Comparison of ENCODE assay signal across 26 mouse cellular contexts in genomic region chr10:75855416-75855981, GRCm38 (mm10). TPM values are rescaled to one million over a fixed set of nuclear protein-coding genes. Genes with fewer than 3 reads are reported as not detected.
DNase-seq lines count a peak whose midpoint lies in the region; TF ChIP-seq lines count a peak whose summit lies in the region.
"Had no signal": no experiment of that assay in that cellular context is flagged by ENCODE, and none has a peak within 500 bp of the region (broad histone marks: within the 10 kb centered on the region; RNA-seq: fewer than 3 reads in every experiment).

No protein-coding gene starts in this region.

- peak; percentile 91 for DNase-seq in heart, adult 11 months
- DNase-seq in heart, adult 9 months (ENCODE audit: low spot score in 2 of 2) = no peak
- DNase-seq in A20 (ENCODE audit: low read depth, low spot score) (peak; percentile 18), ZHBTc4 (ENCODE audit: low read depth, low spot score) (peak; percentile 51)
- DNase-seq in heart, postnatal 4 days = no peak
- no peak for DNase-seq in left cerebral cortex, postnatal 14 days (ENCODE audit: low spot score in 2 of 2)
- DNase-seq: adrenal gland, adult 2 months; adrenal gland, postnatal 10 days; adrenal gland, postnatal 36 days; cerebellum, adult 11-12 months; cerebellum, adult 2 months; cerebellum, adult 9-10 months; cerebellum, postnatal 25 days; forebrain, postnatal 0 days had no signal

- TF ChIP-seq POLR2A in myocyte (IDR thresholded peaks at IDR 0.05; ENCODE audit: insufficient read length, low read depth) = no peak

- no peak overlapping the region for H3K4me3 ChIP-seq in myocyte
- H3K4me3 ChIP-seq: embryonic facial prominence, embryonic 10.5 days; embryonic facial prominence, embryonic 12.5 days; forebrain, embryonic 13.5 days; forebrain, embryonic 15.5 days had no signal

- H3ac ChIP-seq in myocyte (ENCODE audit: control insufficient read depth, insufficient read length) = no peak overlapping the region

- H3K36me3 ChIP-seq in myocyte (ENCODE audit: control insufficient read depth, insufficient read depth) = peaks cover 10% of the 10 kb centered on the region

- H3K79me2 ChIP-seq in myocyte (ENCODE audit: control insufficient read depth, insufficient read depth) = peaks cover 14% of the 10 kb centered on the region

- no peak overlapping the region for H3K4me2 ChIP-seq in myocyte (ENCODE audit: low read depth)
- H3K4me2 ChIP-seq: embryonic facial prominence, embryonic 12.5 days; forebrain, embryonic 13.5 days; forebrain, embryonic 15.5 days had no signal

- intact Hi-C loops in left cerebral cortex, postnatal 14 days (cut with DNase I) = loop anchor here (5.0 kb wide), 1 partner anchor 218 kb away; no protein-coding TSS in a partner anchor

- no peaks in the 10 kb centered on the region for H3K27me3 ChIP-seq in myocyte (ENCODE audit: control insufficient read depth, insufficient read depth, insufficient read length)
- H3K27me3 ChIP-seq: embryonic facial prominence, embryonic 12.5 days; forebrain, embryonic 13.5 days; forebrain, embryonic 15.5 days had no signal

TF ChIP-seq in myocyte, 11 proteins besides CTCF, POLR2A, EP300 and RAD21:
- TF ChIP-seq REST (IDR thresholded peaks at IDR 0.05; ENCODE audit: insufficient read depth, insufficient read length) (no peak), POLR2AphosphoS2 (IDR thresholded peaks at IDR 0.05; ENCODE audit: insufficient read length, low read depth) (peak; percentile 16)
TF ChIP-seq in myocyte: peak in this region for 1.

RNA-seq across cellular contexts. Expression of gene Mif, which starts 4.5 kb away (rescaled TPM):
- polyA plus RNA-seq in myocyte (2012; fragmentation: generic; extraction: Trizol) = 3,517 TPM
- 100 to 1,000 TPM; 422 to 490 TPM for total RNA-seq in heart, postnatal 4 days (2021)
- total RNA-seq in left cerebral cortex, postnatal 14 days (2021) = 100 to 1,000 TPM; 690 to 714 TPM

RNA-seq across cellular contexts. Expression of gene Gstt2, which starts 18.3 kb away (rescaled TPM):
- 1.4 TPM for polyA plus RNA-seq in myocyte (2012; fragmentation: generic; extraction: Trizol)
- total RNA-seq in heart, postnatal 4 days (2021) = 1 to 10 TPM; 8.7 to 9.6 TPM
- total RNA-seq in left cerebral cortex, postnatal 14 days (2021) = 1 to 10 TPM; 4.1 to 4.5 TPM

RNA-seq across cellular contexts. Expression of gene Gstt4, which starts 33.2 kb away (rescaled TPM):
- polyA plus RNA-seq in myocyte (2012; fragmentation: generic; extraction: Trizol) = not detected
- not detected for total RNA-seq in heart, postnatal 4 days (2021)
- not detected for total RNA-seq in left cerebral cortex, postnatal 14 days (2021)
- total RNA-seq: adrenal gland, adult 2 months; adrenal gland, postnatal 36 days; ES-E14; forebrain, postnatal 0 days; MEL had no signal
- polyA plus RNA-seq: adrenal gland, adult 2 months; brain, embryonic 14.5 days; C2C12; cerebellum, adult 2 months; cortical plate, adult 2 months; embryonic facial prominence, embryonic 10.5 days; embryonic facial prominence, embryonic 12.5 days; embryonic facial prominence, embryonic 14.5 days; forebrain, embryonic 11.5 days; forebrain, embryonic 13.5 days; forebrain, embryonic 15.5 days; forebrain, postnatal 0 days had no signal

RNA-seq across cellular contexts. Expression of gene Derl3, which starts 37.7 kb away (rescaled TPM):
- polyA plus RNA-seq in myocyte (2012; fragmentation: generic; extraction: Trizol) = 0.58 TPM
- total RNA-seq in heart, postnatal 4 days (2021) = under 1 TPM in 1 of 2 experiments, not detected in 1; 0.21 TPM
- total RNA-seq in left cerebral cortex, postnatal 14 days (2021) = 1 to 10 TPM; 1.9 to 2.6 TPM

RNA-seq across cellular contexts. Expression of gene Gstt1, which starts 57.1 kb away (rescaled TPM):
- polyA plus RNA-seq in myocyte (2012; fragmentation: generic; extraction: Trizol) = 1.3 TPM
- total RNA-seq in heart, postnatal 4 days (2021) = 1 to 10 TPM; 3.5 to 4.4 TPM
- total RNA-seq in left cerebral cortex, postnatal 14 days (2021) = 1 to 10 TPM; 3.0 to 4.7 TPM

Comparison
In these comparisons a context has a peak if more than half of its experiments do, and no peak if none do; other contexts are left out.
1. DNase-seq: peak in heart, adult 11 months (single experiment), A20 (single experiment) and ZHBTc4 (single experiment); none in heart, adult 9 months (0 of 2), heart, postnatal 4 days (single experiment) and left cerebral cortex, postnatal 14 days (0 of 2).